Mouse (Mus musculus): ENCODE results near the gene Patl2.

DNA sequence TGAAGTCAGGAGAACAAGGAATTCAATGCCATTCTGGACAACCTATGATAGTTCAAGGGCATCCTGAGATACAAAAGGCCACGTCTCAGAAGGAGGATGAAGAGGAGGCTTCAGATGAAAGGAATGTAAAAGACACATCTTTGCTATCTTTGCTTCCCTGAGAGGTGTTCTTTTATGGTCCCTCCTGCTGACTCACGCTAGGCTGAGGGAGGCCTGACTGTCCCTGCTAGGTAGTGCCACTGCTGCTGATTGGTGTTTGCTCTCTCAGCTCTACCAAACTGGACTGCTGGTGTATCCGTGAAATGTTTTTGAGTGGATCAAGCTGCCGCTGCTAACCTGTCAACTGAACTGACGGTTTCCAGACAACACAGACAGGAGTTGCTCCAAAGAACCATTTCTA is 35.8 kb upstream of the Patl2 start:
- TF ChIP-seq POLR2A (IDR thresholded peaks at IDR 0.05; ENCODE audit: insufficient read depth, low read depth, low read length) = no peak
- no peak for TF ChIP-seq CTCF (IDR thresholded peaks at IDR 0.05; ENCODE audit: insufficient read depth, low read depth, low read length)

Measured in olfactory bulb, adult 2 months (tissue).